Mouse (Mus musculus): ENCODE measurements around the gene 5430419D17Rik. TPM values are rescaled to one million over a fixed set of nuclear protein-coding genes. Genes with fewer than 3 reads are reported as not detected.

The 5430419D17Rik gene
- polyA plus RNA-seq, 2 experiments = 0.03 TPM; not detected in 1

DNA sequence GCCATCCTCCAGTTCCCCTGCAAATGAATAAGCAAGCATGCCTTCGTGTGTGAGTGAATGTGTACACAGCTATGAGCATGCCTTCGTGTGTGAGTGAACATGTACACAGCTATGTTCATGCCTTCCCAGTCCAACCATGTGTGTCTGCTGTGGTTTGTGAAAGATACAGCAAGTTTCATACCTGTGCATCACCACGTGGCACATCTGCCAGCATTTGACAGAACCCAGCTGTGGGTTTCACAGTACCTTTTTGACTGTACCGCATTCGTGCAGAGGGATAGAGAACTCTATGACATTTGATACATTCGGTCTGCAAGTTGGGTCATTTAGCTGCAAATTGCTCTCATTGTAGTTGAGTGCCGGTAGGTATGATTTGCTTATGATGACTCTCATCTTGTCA is 140.3 kb downstream of the 5430419D17Rik start:
- Histone ChIP-seq H3K27me3 (ENCODE audit: control insufficient read depth, insufficient read depth, low read length) (no peaks in the 10 kb centered on the region), H3K4me2 (replicated peaks; ENCODE audit: low read depth, low read length, severe bottlenecking) (no peak overlapping the region), H3K36me3 (ENCODE audit: control insufficient read depth, insufficient read depth, low read length) (no peaks in the 10 kb centered on the region), H3K9ac (ENCODE audit: low read depth, low read length, severe bottlenecking) (no peak overlapping the region), H3K4me1 (ENCODE audit: control insufficient read depth, insufficient read depth, low read length) (no peaks in the 10 kb centered on the region), H3K9me3 (ENCODE audit: control insufficient read depth, low read length) (no peaks in the 10 kb centered on the region), H3K4me3 (replicated peaks; ENCODE audit: low read length) (no peak overlapping the region), H3K27ac (replicated peaks; ENCODE audit: low read depth, low read length) (no peak overlapping the region)
- WGBS = 71% methylated on average over 7 of the region's 7 CpGs
- no peak for ATAC-seq (ENCODE audit: low FRiP score, low read depth)
- TF ChIP-seq POLR2A (IDR thresholded peaks at IDR 0.05; ENCODE audit: borderline replicate concordance, extremely low read depth, insufficient read depth, insufficient read length) = no peak
- no peak for DNase-seq (ENCODE audit: low spot score)

DNA sequence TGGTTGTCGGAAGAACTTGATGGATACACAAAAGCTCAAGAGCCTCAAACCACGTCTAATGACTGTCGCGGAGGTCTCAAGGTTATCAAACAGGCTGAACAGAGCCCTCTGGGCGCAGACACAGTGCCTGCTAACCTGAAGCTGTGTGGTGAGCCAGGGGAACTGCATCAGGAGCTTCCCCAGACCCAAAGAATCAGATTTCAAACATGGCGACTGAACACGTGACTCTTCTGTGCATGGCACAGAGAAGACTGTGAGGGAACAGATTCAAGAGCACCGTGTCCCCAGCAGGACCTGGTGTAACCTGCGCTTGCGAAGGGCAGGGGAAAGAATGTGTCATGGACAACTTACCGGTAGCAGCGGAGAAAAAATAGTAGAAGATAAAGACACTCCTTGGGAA is 143.4 kb downstream of the 5430419D17Rik start:
- no peak for DNase-seq (ENCODE audit: low spot score)
- WGBS = 68% methylated on average over 12 of the region's 12 CpGs
- no peak for TF ChIP-seq POLR2A (IDR thresholded peaks at IDR 0.05; ENCODE audit: borderline replicate concordance, extremely low read depth, insufficient read depth, insufficient read length)
- ATAC-seq (ENCODE audit: low FRiP score, low read depth) = no peak
- Histone ChIP-seq H3K9me3 (ENCODE audit: control insufficient read depth, low read length) (no peaks in the 10 kb centered on the region), H3K9ac (ENCODE audit: low read depth, low read length, severe bottlenecking) (no peak overlapping the region), H3K4me1 (ENCODE audit: control insufficient read depth, insufficient read depth, low read length) (no peaks in the 10 kb centered on the region), H3K4me2 (replicated peaks; ENCODE audit: low read depth, low read length, severe bottlenecking) (no peak overlapping the region), H3K4me3 (replicated peaks; ENCODE audit: low read length) (no peak overlapping the region), H3K27ac (replicated peaks; ENCODE audit: low read depth, low read length) (no peak overlapping the region), H3K36me3 (ENCODE audit: control insufficient read depth, insufficient read depth, low read length) (no peaks in the 10 kb centered on the region), H3K27me3 (ENCODE audit: control insufficient read depth, insufficient read depth, low read length) (no peaks in the 10 kb centered on the region)

DNA sequence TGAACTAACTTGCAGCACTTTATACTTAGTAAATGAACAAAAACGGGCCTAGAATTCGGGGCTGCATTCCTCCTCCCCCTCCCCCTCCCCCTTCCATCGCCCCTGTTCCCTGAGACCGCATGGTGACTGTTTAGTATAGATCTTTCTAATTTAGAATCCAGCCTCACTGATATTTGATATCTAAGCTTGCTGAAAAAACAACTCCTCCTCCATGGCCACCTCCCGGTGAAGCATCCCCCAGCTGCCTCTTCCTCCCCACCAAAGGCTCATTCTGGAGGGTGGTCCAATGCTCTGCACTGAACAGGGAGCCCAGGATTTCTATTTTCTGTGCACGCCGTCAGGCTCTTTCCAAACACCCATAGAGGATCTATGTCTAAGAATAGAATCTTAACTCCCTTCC is 144.1 kb downstream of the 5430419D17Rik start:
- no peak overlapping the region for H3K27ac ChIP-seq (replicated peaks; ENCODE audit: low read depth, low read length)
- 63% methylated on average over 6 of the region's 7 CpGs for WGBS
- no peak overlapping the region for H3K4me2 ChIP-seq (replicated peaks; ENCODE audit: low read depth, low read length, severe bottlenecking)
- ATAC-seq (ENCODE audit: low FRiP score, low read depth) (no peak), DNase-seq (ENCODE audit: low spot score) (no peak)
- H3K4me3 ChIP-seq (replicated peaks; ENCODE audit: low read length) = no peak overlapping the region
- no peaks in the 10 kb centered on the region for H3K9me3 ChIP-seq (ENCODE audit: control insufficient read depth, low read length)
- H3K36me3 ChIP-seq (ENCODE audit: control insufficient read depth, insufficient read depth, low read length) = no peaks in the 10 kb centered on the region
- H3K4me1 ChIP-seq (ENCODE audit: control insufficient read depth, insufficient read depth, low read length) = no peaks in the 10 kb centered on the region
- TF ChIP-seq POLR2A (IDR thresholded peaks at IDR 0.05; ENCODE audit: borderline replicate concordance, extremely low read depth, insufficient read depth, insufficient read length) = no peak
- no peaks in the 10 kb centered on the region for H3K27me3 ChIP-seq (ENCODE audit: control insufficient read depth, insufficient read depth, low read length)
- H3K9ac ChIP-seq (ENCODE audit: low read depth, low read length, severe bottlenecking) = no peak overlapping the region

DNA sequence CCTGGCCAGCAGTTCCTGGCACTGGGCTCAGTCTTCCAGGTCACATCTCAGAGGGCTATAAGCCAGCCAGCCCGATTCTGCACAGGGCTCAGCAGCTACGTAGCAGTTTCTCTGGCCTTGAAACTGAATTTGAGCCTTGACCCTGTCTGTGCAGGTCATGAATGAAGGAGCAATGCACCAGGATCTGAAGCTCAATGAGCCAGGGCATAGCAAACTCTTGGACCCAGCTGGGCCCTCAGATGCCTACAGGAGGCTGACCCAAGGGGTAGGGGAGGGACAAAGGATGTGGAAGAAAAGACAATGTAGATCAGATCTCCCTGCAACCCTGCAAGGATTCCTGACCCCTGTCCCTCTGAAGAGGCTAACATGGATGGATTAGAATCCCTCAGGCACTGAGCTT is 148.0 kb downstream of the 5430419D17Rik start, which contains the start of gene Cuzd1:
Gene Cuzd1 (minus strand): TSS at position 101 of the 400 bp plus-strand sequence.
- no peak within 1 kb of the TSS for H3K9ac ChIP-seq (ENCODE audit: low read depth, low read length, severe bottlenecking)
- H3K4me2 ChIP-seq (replicated peaks; ENCODE audit: low read depth, low read length, severe bottlenecking) = no peak within 1 kb of the TSS
- ATAC-seq (ENCODE audit: low FRiP score, low read depth) (no peak), DNase-seq (ENCODE audit: low spot score) (no peak)
- WGBS = 79% methylated on average over 2 of the region's 2 CpGs
- H3K4me1 ChIP-seq (ENCODE audit: control insufficient read depth, insufficient read depth, low read length) = no peaks in the 10 kb centered on the region
- no peak for TF ChIP-seq POLR2A (IDR thresholded peaks at IDR 0.05; ENCODE audit: borderline replicate concordance, extremely low read depth, insufficient read depth, insufficient read length)
- no peak within 1 kb of the TSS for H3K27ac ChIP-seq (replicated peaks; ENCODE audit: low read depth, low read length)
- H3K27me3 ChIP-seq (ENCODE audit: control insufficient read depth, insufficient read depth, low read length) = no peaks in the 10 kb centered on the region
- H3K9me3 ChIP-seq (ENCODE audit: control insufficient read depth, low read length) = no peaks in the 10 kb centered on the region
- H3K36me3 ChIP-seq (ENCODE audit: control insufficient read depth, insufficient read depth, low read length) = no peaks in the 10 kb centered on the region
- no peak within 1 kb of the TSS for H3K4me3 ChIP-seq (replicated peaks; ENCODE audit: low read length)

DNA sequence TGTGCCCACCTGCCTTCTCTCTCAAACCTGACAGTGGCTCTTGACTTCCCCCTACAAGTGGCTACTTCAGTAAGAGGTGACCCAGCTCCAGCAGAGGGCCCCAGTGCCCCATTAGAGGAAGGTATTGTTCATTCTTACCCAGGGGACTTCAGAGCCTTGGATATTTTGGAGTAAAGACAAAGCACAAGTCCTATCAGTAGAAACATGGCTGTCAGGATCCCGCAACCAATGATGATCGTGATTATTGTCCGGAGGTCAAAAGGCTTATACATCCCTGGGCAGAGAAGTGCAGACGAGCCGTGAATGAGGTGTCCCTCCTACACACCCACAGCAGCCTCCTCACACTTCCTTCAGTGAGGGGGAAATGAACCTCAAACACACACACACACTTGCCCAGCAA is 152.9 kb downstream of the 5430419D17Rik start:
- WGBS = 93% methylated on average over 5 of the region's 5 CpGs
- H3K27me3 ChIP-seq (ENCODE audit: control insufficient read depth, insufficient read depth, low read length) = no peaks in the 10 kb centered on the region
- H3K4me3 ChIP-seq (replicated peaks; ENCODE audit: low read length) = no peak overlapping the region
- ATAC-seq (ENCODE audit: low FRiP score, low read depth) (no peak), DNase-seq (ENCODE audit: low spot score) (no peak)
- TF ChIP-seq POLR2A (IDR thresholded peaks at IDR 0.05; ENCODE audit: borderline replicate concordance, extremely low read depth, insufficient read depth, insufficient read length) = no peak
- H3K4me1 ChIP-seq (ENCODE audit: control insufficient read depth, insufficient read depth, low read length) = no peaks in the 10 kb centered on the region
- no peaks in the 10 kb centered on the region for H3K9me3 ChIP-seq (ENCODE audit: control insufficient read depth, low read length)
- no peaks in the 10 kb centered on the region for H3K36me3 ChIP-seq (ENCODE audit: control insufficient read depth, insufficient read depth, low read length)
- H3K4me2 ChIP-seq (replicated peaks; ENCODE audit: low read depth, low read length, severe bottlenecking) = no peak overlapping the region
- no peak overlapping the region for H3K27ac ChIP-seq (replicated peaks; ENCODE audit: low read depth, low read length)
- H3K9ac ChIP-seq (ENCODE audit: low read depth, low read length, severe bottlenecking) = no peak overlapping the region

DNA sequence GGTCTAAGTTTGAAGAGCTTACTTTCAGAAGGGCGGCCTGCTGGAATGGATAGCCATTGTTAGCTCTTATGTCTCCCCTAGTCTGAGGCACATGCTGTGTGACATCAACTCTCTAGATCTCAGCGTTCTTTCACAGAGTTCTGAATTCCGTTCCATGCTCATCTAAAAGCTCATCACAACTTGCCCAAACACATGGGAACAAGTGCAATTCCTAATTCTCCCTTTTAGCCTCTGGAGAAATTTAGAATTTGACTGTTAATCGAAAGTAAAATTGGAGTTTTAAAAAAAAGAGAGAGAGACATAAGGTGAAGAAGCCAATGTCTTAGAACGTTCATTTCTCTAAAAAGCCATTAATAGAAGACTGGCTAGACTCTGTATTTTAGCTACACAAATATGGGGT is 155.2 kb downstream of the 5430419D17Rik start, which contains the start of gene Fam24b:
Gene Fam24b (minus strand): TSS at position 101 of the 400 bp plus-strand sequence.
- Histone ChIP-seq H3K4me1 (ENCODE audit: control insufficient read depth, insufficient read depth, low read length) (no peaks in the 10 kb centered on the region), H3K27me3 (ENCODE audit: control insufficient read depth, insufficient read depth, low read length) (no peaks in the 10 kb centered on the region), H3K9me3 (ENCODE audit: control insufficient read depth, low read length) (no peaks in the 10 kb centered on the region), H3K4me2 (replicated peaks; ENCODE audit: low read depth, low read length, severe bottlenecking) (no peak within 1 kb of the TSS), H3K9ac (ENCODE audit: low read depth, low read length, severe bottlenecking) (no peak within 1 kb of the TSS), H3K36me3 (ENCODE audit: control insufficient read depth, insufficient read depth, low read length) (no peaks in the 10 kb centered on the region), H3K4me3 (replicated peaks; ENCODE audit: low read length) (no peak within 1 kb of the TSS), H3K27ac (replicated peaks; ENCODE audit: low read depth, low read length) (no peak within 1 kb of the TSS)
- TF ChIP-seq POLR2A (IDR thresholded peaks at IDR 0.05; ENCODE audit: borderline replicate concordance, extremely low read depth, insufficient read depth, insufficient read length) = no peak
- DNase-seq (ENCODE audit: low spot score) = no peak
- whole genome bisulfite sequencing = 90% methylated on average over 5 of the region's 5 CpGs
- no peak for ATAC-seq (ENCODE audit: low FRiP score, low read depth)

Measured in limb, embryonic 14.5 days (tissue).